Mouse (Mus musculus) erythroblast, embryonic 14.5 days (primary cell): Measurements from ENCODE around the gene Alpk3. TPM values are rescaled to one million over a fixed set of nuclear protein-coding genes. Genes with fewer than 3 reads are reported as not detected.

ENCODE experiments used
- H3K27me3 ChIP-seq: 2 replicates; pipeline ENCODE4 v1.6.1; 2012; ENCODE audit warnings: inconsistent platforms; ENCODE audit not compliant: control insufficient read depth
- H3K36me3 ChIP-seq: 2 replicates; pipeline ENCODE4 v1.6.1; 2012; ENCODE audit warnings: mild to moderate bottlenecking, inconsistent platforms; ENCODE audit not compliant: control insufficient read depth
- H3K4me1 ChIP-seq: 2 replicates; pipeline ENCODE4 v1.6.1; 2012; ENCODE audit warnings: inconsistent platforms; ENCODE audit not compliant: control insufficient read depth
- H3K4me3 ChIP-seq: replicated peaks from 2 replicates; pipeline ENCODE3; 2012; ENCODE audit warnings: moderate library complexity, mild to moderate bottlenecking, inconsistent platforms
- H3K9me3 ChIP-seq: 2 replicates; pipeline ENCODE4 v1.6.1; 2012; ENCODE audit warnings: low read length, inconsistent platforms, mixed read lengths; ENCODE audit not compliant: control insufficient read depth
- GATA1 ChIP-seq: IDR thresholded peaks from 2 replicates; pipeline ENCODE4 v1.6.1; 2012; ENCODE audit warnings: low read length, inconsistent platforms, mixed read lengths
- TAL1 ChIP-seq: IDR thresholded peaks from 3 replicates; pipeline ENCODE4 v1.6.1; 2012; ENCODE audit warnings: low read length, inconsistent platforms, mixed read lengths
- polyA plus RNA-seq: library from polyadenylated mRNA; stranded (reverse); fragments of >175 nt; gene quantifications from 2 replicates; pipeline ENCODE4 v1.2.3, GENCODE M21; 2012

Alpk3 gene
- polyA plus RNA-seq, 1 experiment, result 0.01 TPM

- TF ChIP-seq TAL1 (no peak), GATA1 (no peak)
- Histone ChIP-seq H3K27me3 (no peaks in the 10 kb centered on the region), H3K4me1 (no peaks in the 10 kb centered on the region), H3K36me3 (no peaks in the 10 kb centered on the region), H3K4me3 (no peak overlapping the region), H3K9me3 (no peaks in the 10 kb centered on the region)
Observed at GRCm38 (mm10) chr7:81112686-81113360, 55.4 kb downstream of the Alpk3 start.

GRCm38 (mm10) chr7:81114555-81114954 lies 57.2 kb downstream of the Alpk3 start, which contains the start of gene Slc28a1:
Gene Slc28a1, plus strand, starts transcription at chr7:81114799.
- no peak for TF ChIP-seq GATA1
- no peak for TF ChIP-seq TAL1
- Histone ChIP-seq H3K4me3 (no peak within 1 kb of the TSS), H3K9me3 (no peaks in the 10 kb centered on the region), H3K36me3 (no peaks in the 10 kb centered on the region), H3K4me1 (no peaks in the 10 kb centered on the region), H3K27me3 (0 out of 2 replicates have a peak, but pooled peaks cover 2% of the 10 kb centered on the region)

- TF ChIP-seq TAL1, result no peak
- TF ChIP-seq GATA1, result no peak
- Histone ChIP-seq H3K4me1 (peaks cover 38% of the 10 kb centered on the region), H3K27me3 (peaks cover 2% of the 10 kb centered on the region; the same call in 1 of the 2 replicates), H3K36me3 (no peaks in the 10 kb centered on the region), H3K4me3 (no peak overlapping the region), H3K9me3 (no peaks in the 10 kb centered on the region)
Observed at GRCm38 (mm10) chr7:81121099-81121498, 63.7 kb downstream of the Alpk3 start.

GRCm38 (mm10) chr7:81122808-81123207 lies 65.4 kb downstream of the Alpk3 start:
- H3K27me3 ChIP-seq, result peaks cover 4% of the 10 kb centered on the region; the same call in 1 of the 2 replicates
- TF ChIP-seq GATA1 (no peak), TAL1 (no peak)
- no peaks in the 10 kb centered on the region for H3K9me3 ChIP-seq
- peaks cover 46% of the 10 kb centered on the region for H3K4me1 ChIP-seq
- no peaks in the 10 kb centered on the region for H3K36me3 ChIP-seq
- peak overlapping the region; percentile 48 for H3K4me3 ChIP-seq

GRCm38 (mm10) chr7:81123553-81123952 lies 66.2 kb downstream of the Alpk3 start:
- H3K4me3 ChIP-seq, result peak overlapping the region; percentile 48
- TF ChIP-seq TAL1 (no peak), GATA1 (peak; percentile 11; the same call in 1 of the 2 replicates)
- H3K36me3 ChIP-seq, result no peaks in the 10 kb centered on the region
- H3K27me3 ChIP-seq, result peaks cover 2% of the 10 kb centered on the region; the same call in 1 of the 2 replicates
- H3K9me3 ChIP-seq, result no peaks in the 10 kb centered on the region
- peaks cover 46% of the 10 kb centered on the region for H3K4me1 ChIP-seq

GRCm38 (mm10) chr7:81124773-81125172 lies 67.4 kb downstream of the Alpk3 start:
- no peaks in the 10 kb centered on the region for H3K9me3 ChIP-seq
- peak; percentile 54 for TF ChIP-seq GATA1
- peak; percentile 77 for TF ChIP-seq TAL1
- H3K27me3 ChIP-seq, result peaks cover 2% of the 10 kb centered on the region; the same call in 1 of the 2 replicates
- peaks cover 46% of the 10 kb centered on the region for H3K4me1 ChIP-seq
- H3K36me3 ChIP-seq, result no peaks in the 10 kb centered on the region
- H3K4me3 ChIP-seq, result peak overlapping the region; percentile 52

- Histone ChIP-seq H3K9me3 (no peaks in the 10 kb centered on the region), H3K4me3 (peak overlapping the region; percentile 52), H3K27me3 (peaks cover 2% of the 10 kb centered on the region; the same call in 1 of the 2 replicates), H3K36me3 (no peaks in the 10 kb centered on the region), H3K4me1 (peaks cover 46% of the 10 kb centered on the region)
- TF ChIP-seq GATA1, result no peak
Observed at GRCm38 (mm10) chr7:81125215-81126175, 68.1 kb downstream of the Alpk3 start.

- Histone ChIP-seq H3K27me3 (peaks cover 16% of the 10 kb centered on the region), H3K36me3 (no peaks in the 10 kb centered on the region), H3K9me3 (no peaks in the 10 kb centered on the region), H3K4me3 (no peak overlapping the region), H3K4me1 (peaks cover 6% of the 10 kb centered on the region)
- TF ChIP-seq GATA1, result no peak
- no peak for TF ChIP-seq TAL1
Observed at GRCm38 (mm10) chr7:81131864-81132263, 74.5 kb downstream of the Alpk3 start.

GRCm38 (mm10) chr7:81132851-81133279 lies 75.5 kb downstream of the Alpk3 start:
- Histone ChIP-seq H3K27me3 (peaks cover 14% of the 10 kb centered on the region), H3K4me3 (no peak overlapping the region), H3K4me1 (peaks cover 3% of the 10 kb centered on the region), H3K9me3 (no peaks in the 10 kb centered on the region), H3K36me3 (no peaks in the 10 kb centered on the region)
- TF ChIP-seq GATA1, result no peak
